Mouse (Mus musculus) embryonic facial prominence, embryonic 10.5 days (tissue): ENCODE data around the gene Pnrc2. TPM values are rescaled to one million over a fixed set of nuclear protein-coding genes. Genes with fewer than 3 reads are reported as not detected.

Experiments used
- DNase-seq: peaks from one replicate; pipeline ENCODE4 v3.0.0-alpha.2; 2017; ENCODE audit warnings: low spot score
- H3K27ac ChIP-seq: fragments of 300-500 bp; sonication (generic); replicated peaks from 2 replicates; pipeline ENCODE4 v1.5.1; 2016; ENCODE audit warnings: mild to moderate bottlenecking
- H3K27me3 ChIP-seq: fragments of 300-500 bp; sonication (generic); replicated peaks from 2 replicates; pipeline ENCODE4 v1.6.1; 2016; ENCODE audit warnings: low read depth, mild to moderate bottlenecking; ENCODE audit not compliant: poor library complexity, severe bottlenecking
- H3K36me3 ChIP-seq: fragments of 300-500 bp; sonication (generic); replicated peaks from 2 replicates; pipeline ENCODE4 v1.6.1; 2016; ENCODE audit warnings: mild to moderate bottlenecking, moderate library complexity
- H3K4me1 ChIP-seq: fragments of 300-500 bp; sonication (generic); 2 replicates; pipeline ENCODE4 v1.6.1; 2016
- H3K4me3 ChIP-seq: fragments of 300-500 bp; sonication (generic); 2 replicates; pipeline ENCODE4 v1.5.1; 2016; ENCODE audit warnings: mild to moderate bottlenecking, moderate library complexity
- H3K9me3 ChIP-seq: fragments of 300-500 bp; sonication (generic); 2 replicates; pipeline ENCODE4 v1.6.1; 2016; ENCODE audit warnings: mild to moderate bottlenecking
- WGBS: fragments of 180-500 bp; shearing (Covaris S2); methylation state at CpG from one replicate; pipeline ENCODE4 v1.1.7; 2016; 5-methylcytosine and 5-hydroxymethylcytosine counted together
- polyA plus RNA-seq: library from polyadenylated mRNA; unstranded; fragments of >200 nt; fragmentation: Nextera tagmentation; extraction: Ambion mirVana; gene quantifications from 2 replicates; pipeline ENCODE4 v1.2.1, GENCODE M21; 2016

The Pnrc2 gene
- polyA plus RNA-seq, 1 experiment from 2014 or later: 186 TPM

DNA sequence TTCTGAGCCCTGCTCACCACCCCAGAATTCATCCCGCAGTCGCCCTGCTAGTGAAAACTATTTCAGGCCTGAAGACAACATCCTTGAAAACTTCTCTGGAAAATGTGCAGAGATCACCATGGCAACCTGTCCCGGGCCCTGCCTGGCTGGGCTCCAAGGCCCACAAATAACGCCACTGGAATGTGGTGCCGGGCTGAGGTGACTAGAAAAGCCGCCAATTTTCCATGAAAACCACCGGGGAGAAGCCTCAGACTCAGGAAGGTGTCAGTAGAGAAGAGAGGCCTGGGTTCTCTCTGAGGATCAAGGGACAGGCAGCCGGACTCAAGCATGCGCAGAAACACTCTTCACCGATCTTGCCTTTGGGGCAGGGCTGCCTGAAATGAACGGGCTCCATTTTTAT, 45.2 kb downstream of the Pnrc2 start:
- H3K27me3 ChIP-seq: no peaks in the 10 kb centered on the region
- peak; percentile 69 for DNase-seq
- H3K4me3 ChIP-seq: no peak overlapping the region
- H3K9me3 ChIP-seq: no peaks in the 10 kb centered on the region
- no peaks in the 10 kb centered on the region for H3K36me3 ChIP-seq
- H3K27ac ChIP-seq: peak overlapping the region; percentile 63
- WGBS: 39% methylated on average over 11 of the region's 11 CpGs
- H3K4me1 ChIP-seq: peaks cover 24% of the 10 kb centered on the region

DNA sequence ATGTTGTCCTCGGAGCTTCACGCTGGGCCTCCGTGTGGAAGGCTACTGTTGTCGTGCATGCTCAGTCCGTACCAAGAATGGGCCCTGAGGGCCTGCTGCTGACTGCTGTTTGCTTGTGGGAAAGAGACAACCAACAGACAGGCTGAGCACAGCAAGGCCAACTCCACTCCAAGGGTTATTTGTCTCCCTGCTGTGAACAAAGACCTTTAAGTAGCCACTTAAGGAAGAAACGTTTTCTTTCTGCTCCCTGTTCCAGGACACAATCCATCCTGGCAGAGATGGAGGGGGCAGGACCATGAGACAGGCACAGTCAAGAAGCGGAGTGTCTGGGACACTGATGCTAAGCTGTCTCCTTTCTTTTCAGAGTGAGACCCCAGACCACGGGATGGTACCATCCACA, 49.4 kb downstream of the Pnrc2 start:
- no peak overlapping the region for H3K4me3 ChIP-seq
- peaks cover 14% of the 10 kb centered on the region for H3K4me1 ChIP-seq
- no peaks in the 10 kb centered on the region for H3K27me3 ChIP-seq
- no peaks in the 10 kb centered on the region for H3K9me3 ChIP-seq
- no peak for DNase-seq
- no peaks in the 10 kb centered on the region for H3K36me3 ChIP-seq
- H3K27ac ChIP-seq: no peak overlapping the region
- 46% methylated on average over 8 of the region's 8 CpGs for WGBS

DNA sequence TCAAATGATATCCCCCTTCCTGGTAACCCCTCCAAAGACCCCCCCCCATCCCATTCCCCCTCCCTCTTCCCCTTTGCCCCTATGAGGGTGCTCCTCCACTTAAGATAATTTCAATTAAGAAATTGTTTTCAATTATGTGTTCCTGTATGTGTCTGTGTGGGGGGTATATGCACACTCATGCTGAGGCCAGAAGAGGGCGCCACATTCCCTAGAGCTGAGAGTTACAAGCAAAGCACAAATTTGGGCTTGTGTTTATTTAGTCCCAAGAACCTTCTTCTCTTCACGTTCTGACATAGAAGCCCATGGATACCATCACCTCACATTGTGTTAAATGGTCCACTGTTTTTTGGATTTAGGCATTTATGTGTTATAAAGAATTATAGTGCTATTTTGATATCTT, 50.4 kb downstream of the Pnrc2 start:
- Histone ChIP-seq H3K4me1 (peaks cover 5% of the 10 kb centered on the region), H3K36me3 (no peaks in the 10 kb centered on the region), H3K27ac (no peak overlapping the region), H3K4me3 (no peak overlapping the region), H3K27me3 (no peaks in the 10 kb centered on the region), H3K9me3 (no peaks in the 10 kb centered on the region)
- no peak for DNase-seq
- WGBS: 72% methylated on average over 2 of the region's 2 CpGs

DNA sequence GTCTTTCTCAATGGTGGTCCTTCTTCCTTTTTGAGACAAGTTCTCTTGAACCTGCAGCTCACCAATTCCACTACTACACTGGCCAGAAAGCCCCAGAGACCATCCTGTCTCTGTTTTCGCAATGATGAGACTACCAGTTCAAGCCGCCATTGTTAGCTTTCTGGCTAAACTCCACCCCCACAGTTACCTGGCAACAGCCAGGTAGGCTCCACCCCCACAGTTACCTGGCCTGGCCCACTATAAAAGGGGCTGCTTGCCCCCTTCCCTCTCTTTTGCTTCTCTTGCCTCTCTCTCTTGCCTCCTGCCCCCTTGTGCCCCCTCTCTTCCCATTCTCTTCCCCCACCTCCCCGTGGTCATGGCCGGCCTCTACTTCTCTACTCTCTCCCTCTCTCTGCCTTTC, 51.9 kb downstream of the Pnrc2 start:
- H3K4me1 ChIP-seq: peaks cover 4% of the 10 kb centered on the region
- H3K27ac ChIP-seq: no peak overlapping the region
- no peaks in the 10 kb centered on the region for H3K9me3 ChIP-seq
- no peaks in the 10 kb centered on the region for H3K36me3 ChIP-seq
- 90% methylated on average over 4 of the region's 4 CpGs for WGBS
- H3K27me3 ChIP-seq: no peaks in the 10 kb centered on the region
- no peak overlapping the region for H3K4me3 ChIP-seq
- DNase-seq: no peak

Other genes starting within 250 kb of the Pnrc2 start
- 1.0 and 1.1 TPM in 2 replicates for gene Ifnlr1, start 187.6 kb downstream of the Pnrc2 start, polyA plus RNA-seq
- 0.07 TPM in 1 of 2 replicates, not detected in the other for gene Il22ra1, start 145.7 kb downstream of the Pnrc2 start, polyA plus RNA-seq
- not detected in 2 replicates for gene Myom3, start 114.1 kb downstream of the Pnrc2 start, polyA plus RNA-seq
- gene Srsf10, start 18.1 kb downstream of the Pnrc2 start, polyA plus RNA-seq: 377 and 383 TPM in 2 replicates
- 0.15 and 0.43 TPM in 2 replicates for gene Cnr2, start 21.5 kb upstream of the Pnrc2 start, polyA plus RNA-seq
- 45.4 and 46.8 TPM in 2 replicates for gene Fuca1, start 46.9 kb upstream of the Pnrc2 start, polyA plus RNA-seq
- 64.3 and 68.6 TPM in 2 replicates for gene Hmgcl, start 72.6 kb upstream of the Pnrc2 start, polyA plus RNA-seq
- gene Gale, start 89.9 kb upstream of the Pnrc2 start, polyA plus RNA-seq: 39.7 and 40.2 TPM in 2 replicates
- gene Lypla2, start 98.8 kb upstream of the Pnrc2 start, polyA plus RNA-seq: 207 and 217 TPM in 2 replicates
- 66.2 and 72.8 TPM in 2 replicates for gene Pithd1, start 113.4 kb upstream of the Pnrc2 start, polyA plus RNA-seq
- gene Eloa, start 147.9 kb upstream of the Pnrc2 start, polyA plus RNA-seq: 35.0 and 37.5 TPM in 2 replicates
- gene Rpl11, start 179.6 kb upstream of the Pnrc2 start, polyA plus RNA-seq: 516 and 527 TPM in 2 replicates